Mouse (Mus musculus): ENCODE data around the gene Sephs1. TPM values are rescaled to one million over a fixed set of nuclear protein-coding genes. Genes with fewer than 3 reads are reported as not detected.
"Not testable (repeated sequence)": the region's sequence is repeated elsewhere in the genome, so short reads cannot be mapped to it uniquely, and the experiment has no call there.

Sephs1 gene
- polyA plus RNA-seq, 1 experiment from 2014 or later = 64.9 TPM

DNA sequence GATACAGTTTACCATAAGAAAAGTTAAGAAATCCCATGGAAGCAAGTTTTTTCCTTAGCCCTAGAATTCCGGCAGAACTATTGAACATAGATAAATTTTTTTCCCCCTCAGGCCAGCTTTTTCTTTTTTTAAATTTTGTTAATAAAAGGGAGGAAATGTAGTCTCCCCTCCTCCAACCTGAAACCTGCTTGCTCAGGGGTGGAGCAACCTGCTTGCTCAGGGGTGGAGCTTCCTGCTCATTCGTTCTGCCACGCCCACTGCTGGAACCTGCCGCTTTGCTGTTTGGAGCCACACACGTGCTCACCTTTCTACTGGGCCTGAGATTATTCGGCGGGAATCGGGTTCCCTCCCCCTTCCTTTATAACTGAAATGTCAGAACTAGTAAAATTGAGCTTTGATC lies 68.3 kb downstream of the Sephs1 start:
- H3K9ac ChIP-seq; H3K4me3 ChIP-seq; H3K4me2 ChIP-seq; H3K27ac ChIP-seq; H3K27me3 ChIP-seq; H3K9me3 ChIP-seq; H3K4me1 ChIP-seq (replicated peaks); H3K36me3 ChIP-seq; ATAC-seq (ENCODE audit: low FRiP score): not testable (repeated sequence)
- 90% methylated on average over 7 of the region's 8 CpGs for WGBS

DNA sequence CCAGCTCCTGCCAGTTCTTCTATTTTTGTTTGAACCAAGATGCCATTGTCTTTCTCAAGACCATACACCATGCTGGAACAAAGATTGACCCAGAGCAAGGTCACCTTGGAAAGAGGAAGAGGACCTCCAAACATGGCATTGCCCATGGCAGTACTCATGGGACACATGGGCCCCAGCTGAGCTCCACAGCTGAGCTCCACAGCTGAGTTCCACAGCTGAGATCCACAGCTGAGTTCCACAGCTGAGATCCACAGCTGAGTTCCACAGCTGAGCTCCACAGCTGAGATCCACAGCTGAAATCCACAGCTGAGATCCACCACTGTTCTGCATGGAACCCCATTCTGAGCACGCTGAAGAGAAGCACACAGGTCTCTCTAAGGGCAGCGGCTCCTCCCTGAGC lies 69.6 kb downstream of the Sephs1 start:
- Histone ChIP-seq H3K4me2 (no peak overlapping the region), H3K4me1 (replicated peaks) (no peaks in the 10 kb centered on the region), H3K27ac (no peak overlapping the region), H3K9me3 (no peaks in the 10 kb centered on the region), H3K9ac (no peak overlapping the region), H3K27me3 (no peaks in the 10 kb centered on the region), H3K36me3 (no peaks in the 10 kb centered on the region), H3K4me3 (no peak overlapping the region)
- no peak for ATAC-seq (ENCODE audit: low FRiP score)
- WGBS = 79% methylated on average over 2 of the region's 2 CpGs

DNA sequence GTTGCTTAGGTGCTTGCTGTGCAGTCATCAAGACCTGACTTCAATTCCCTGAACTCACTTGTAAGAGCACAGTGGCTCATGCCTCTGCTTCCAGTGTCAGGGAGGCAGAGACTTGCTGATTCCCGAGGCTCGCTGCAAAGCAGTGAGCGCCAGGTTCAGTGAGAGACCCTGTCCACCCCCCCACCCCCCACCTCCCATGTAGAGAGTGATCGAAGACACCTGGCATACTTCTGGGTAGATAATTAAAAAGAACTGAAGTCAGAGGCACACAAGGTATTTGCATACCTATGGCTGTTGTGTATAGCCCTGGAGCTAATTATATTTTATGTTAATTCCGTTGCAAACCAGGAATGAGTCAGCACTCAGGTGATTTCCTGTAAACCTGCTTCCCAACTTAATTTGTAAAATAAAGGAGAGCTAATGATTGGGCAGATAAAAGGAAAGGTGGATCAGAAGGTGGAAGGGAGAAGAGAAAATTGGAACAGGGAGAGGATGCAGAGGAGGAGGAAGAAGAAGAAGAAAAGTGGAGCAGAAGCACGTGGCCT lies 72.9 kb downstream of the Sephs1 start:
- Histone ChIP-seq H3K9ac (no peak overlapping the region), H3K27me3 (no peaks in the 10 kb centered on the region), H3K9me3 (no peaks in the 10 kb centered on the region), H3K4me1 (replicated peaks) (no peaks in the 10 kb centered on the region), H3K4me2 (no peak overlapping the region), H3K36me3 (no peaks in the 10 kb centered on the region), H3K4me3 (no peak overlapping the region), H3K27ac (no peak overlapping the region)
- 87% methylated on average over 6 of the region's 6 CpGs for WGBS
- ATAC-seq (ENCODE audit: low FRiP score) = no peak

DNA sequence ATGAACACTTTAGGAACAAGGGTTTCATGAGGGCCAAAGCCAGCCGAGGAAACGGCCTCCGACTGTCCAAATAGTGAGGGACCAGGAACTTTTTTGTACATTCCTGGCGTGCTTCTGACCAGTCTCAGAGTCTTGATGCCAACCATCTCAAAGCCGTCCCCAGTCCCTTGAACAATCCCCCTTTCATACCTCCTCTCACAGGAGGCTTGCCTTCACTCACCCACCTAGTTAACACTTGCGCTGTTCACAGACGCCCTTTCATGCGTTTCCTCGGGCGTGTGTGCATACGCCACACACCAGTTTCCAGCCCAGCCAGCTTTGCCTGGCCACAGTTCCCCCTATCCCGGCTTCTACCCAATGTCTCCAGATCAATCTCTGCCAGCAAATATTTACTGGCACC lies 76.7 kb downstream of the Sephs1 start:
- Histone ChIP-seq H3K36me3 (no peaks in the 10 kb centered on the region), H3K9ac (no peak overlapping the region), H3K27me3 (no peaks in the 10 kb centered on the region), H3K27ac (no peak overlapping the region), H3K9me3 (no peaks in the 10 kb centered on the region), H3K4me2 (no peak overlapping the region), H3K4me3 (no peak overlapping the region), H3K4me1 (replicated peaks) (no peaks in the 10 kb centered on the region)
- ATAC-seq (ENCODE audit: low FRiP score) = no peak
- 92% methylated on average over 12 of the region's 12 CpGs for WGBS

Other genes with a start within 250 kb of the Sephs1 start
- gene Prpf18, start 229.5 kb upstream of the Sephs1 start, polyA plus RNA-seq (2015; fragmentation: Nextera tagmentation; extraction: Ambion mirVana) = 47.8 and 48.7 TPM in 2 replicates
- 6.3 and 6.9 TPM in 2 replicates for gene Bend7, start 163.7 kb upstream of the Sephs1 start, polyA plus RNA-seq (2015; fragmentation: Nextera tagmentation; extraction: Ambion mirVana)
- gene Phyh, start 37.5 kb downstream of the Sephs1 start, polyA plus RNA-seq (2015; fragmentation: Nextera tagmentation; extraction: Ambion mirVana) = 61.7 and 66.0 TPM in 2 replicates
- gene Ucma, start 94.6 kb downstream of the Sephs1 start, polyA plus RNA-seq (2015; fragmentation: Nextera tagmentation; extraction: Ambion mirVana) = 0.55 TPM in 1 of 2 replicates, not detected in the other
- 5.8 and 5.9 TPM in 2 replicates for gene Mcm10, start 131.2 kb downstream of the Sephs1 start, polyA plus RNA-seq (2015; fragmentation: Nextera tagmentation; extraction: Ambion mirVana)
- gene Optn, start 182.5 kb downstream of the Sephs1 start, polyA plus RNA-seq (2015; fragmentation: Nextera tagmentation; extraction: Ambion mirVana) = 9.1 and 11.1 TPM in 2 replicates